Mouse (Mus musculus) mouse trophoblast stem cell (cell line): ENCODE data around the gene Josd1.
"Not testable (repeated sequence)": the region's sequence is repeated elsewhere in the genome, so short reads cannot be mapped to it uniquely, and the experiment has no call there.

ENCODE experiments used
- in situ Hi-C, 2 experiments: fragments of 300-500 bp; cut with MseI, MboI; formaldehyde crosslinking; loops; 2 replicates in 1 of 2; 3 replicates in 1 of 2; pipeline ENCODE4 v1.15.1; 2025

The Josd1 gene

GRCm38 (mm10) chr15:79692334-79692733 lies 4.6 kb upstream of the Josd1 start:
- in situ Hi-C loops = no loop called here

DNA sequence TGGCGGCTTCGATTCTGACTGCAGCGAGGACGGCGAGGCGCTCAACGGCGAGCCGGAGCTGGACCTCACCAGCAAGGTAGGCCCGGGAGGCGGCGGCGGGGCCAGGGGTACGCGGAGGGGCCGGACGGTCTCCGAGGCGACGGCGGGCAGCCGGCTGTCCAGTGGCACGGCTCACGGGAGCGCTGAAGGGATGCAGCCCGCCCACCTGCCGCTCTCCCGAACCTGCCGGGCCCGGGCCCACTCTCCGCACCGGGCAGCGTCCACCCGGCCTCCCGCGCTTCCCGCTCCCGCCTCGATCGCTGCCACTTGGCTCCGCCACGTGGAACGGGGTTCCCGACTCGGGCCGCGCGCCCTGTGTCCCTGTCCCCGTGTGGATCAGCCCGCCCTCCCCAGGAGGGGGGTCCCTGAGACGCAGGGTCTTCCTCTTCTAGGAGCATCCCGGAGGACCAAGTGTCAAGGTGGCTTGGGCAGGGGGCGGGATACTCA lies 3.3 kb upstream of the Josd1 start:
- in situ Hi-C loops = no loop called here

DNA sequence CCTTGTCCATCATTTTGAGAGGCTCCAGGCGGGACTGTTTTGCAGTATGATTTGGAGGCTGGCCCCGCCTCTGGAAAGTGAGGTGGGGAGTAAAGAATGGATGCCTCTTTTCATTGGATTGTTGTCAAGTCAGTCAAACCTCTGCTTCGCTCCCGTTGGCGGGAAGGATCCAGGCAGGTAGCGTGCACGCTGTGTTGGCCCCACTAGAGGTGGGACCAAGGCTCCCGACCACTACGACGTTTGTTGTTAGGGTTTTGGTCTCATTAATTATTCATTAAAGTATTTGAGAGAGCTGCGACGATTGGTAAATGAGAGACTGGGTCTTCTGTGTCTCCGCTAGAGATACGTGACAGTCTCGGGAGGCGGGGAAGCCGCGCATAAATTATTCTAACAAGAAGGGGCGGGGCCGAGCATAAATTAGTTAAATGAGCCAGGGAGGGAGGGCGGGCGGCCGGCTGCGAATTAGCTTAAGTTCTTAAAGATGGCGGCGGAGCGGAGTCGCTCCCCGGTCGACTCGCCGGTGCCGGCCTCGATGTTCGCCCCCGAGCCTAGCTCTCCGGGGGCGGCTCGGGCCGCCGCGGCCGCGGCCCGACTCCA lies 2.8 kb upstream of the Josd1 start, which contains the start of gene Gtpbp1:
Gene Gtpbp1, plus strand, starts transcription at position 420 of the 597 bp plus-strand sequence.
- in situ Hi-C loops = no loop called here

GRCm38 (mm10) chr15:79689662-79690425 lies 2.1 kb upstream of the Josd1 start:
- in situ Hi-C loops = no loop called here

DNA sequence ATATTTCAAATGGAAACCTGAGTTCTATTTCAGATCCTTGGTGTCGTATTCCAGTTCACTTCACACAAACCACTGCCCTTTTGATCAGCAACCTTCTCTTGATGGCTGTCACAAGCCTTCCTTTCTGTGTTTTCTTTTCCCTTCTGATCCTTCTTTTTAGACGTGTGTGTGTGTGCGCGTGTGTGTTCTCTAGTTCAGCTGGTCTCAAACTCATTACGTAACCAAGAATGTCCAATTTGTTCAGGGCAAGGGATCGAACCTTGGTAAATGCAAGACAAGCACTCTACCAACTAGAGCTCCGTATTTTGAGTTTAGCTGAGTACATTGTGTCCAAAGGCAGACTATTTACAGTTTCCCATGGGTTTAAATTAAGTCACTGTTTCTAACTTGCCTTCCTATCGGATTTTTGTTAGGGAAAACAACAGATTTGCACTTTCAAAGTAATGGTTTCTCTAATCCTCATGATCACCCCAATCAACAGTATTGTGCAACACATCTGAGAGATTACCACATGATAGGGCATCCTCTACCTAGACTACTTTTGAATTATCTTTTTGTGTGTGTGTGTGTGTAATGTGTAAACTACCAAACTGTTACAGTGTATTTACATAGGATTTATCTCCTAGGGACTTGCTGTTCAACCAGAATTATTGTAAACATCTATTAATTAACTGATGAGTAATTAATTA lies 693 bp upstream of the Josd1 start:
- in situ Hi-C loops = no loop called here

GRCm38 (mm10) chr15:79687175-79687574 lies 544 bp downstream of the Josd1 start:
- in situ Hi-C loops = no loop called here

DNA sequence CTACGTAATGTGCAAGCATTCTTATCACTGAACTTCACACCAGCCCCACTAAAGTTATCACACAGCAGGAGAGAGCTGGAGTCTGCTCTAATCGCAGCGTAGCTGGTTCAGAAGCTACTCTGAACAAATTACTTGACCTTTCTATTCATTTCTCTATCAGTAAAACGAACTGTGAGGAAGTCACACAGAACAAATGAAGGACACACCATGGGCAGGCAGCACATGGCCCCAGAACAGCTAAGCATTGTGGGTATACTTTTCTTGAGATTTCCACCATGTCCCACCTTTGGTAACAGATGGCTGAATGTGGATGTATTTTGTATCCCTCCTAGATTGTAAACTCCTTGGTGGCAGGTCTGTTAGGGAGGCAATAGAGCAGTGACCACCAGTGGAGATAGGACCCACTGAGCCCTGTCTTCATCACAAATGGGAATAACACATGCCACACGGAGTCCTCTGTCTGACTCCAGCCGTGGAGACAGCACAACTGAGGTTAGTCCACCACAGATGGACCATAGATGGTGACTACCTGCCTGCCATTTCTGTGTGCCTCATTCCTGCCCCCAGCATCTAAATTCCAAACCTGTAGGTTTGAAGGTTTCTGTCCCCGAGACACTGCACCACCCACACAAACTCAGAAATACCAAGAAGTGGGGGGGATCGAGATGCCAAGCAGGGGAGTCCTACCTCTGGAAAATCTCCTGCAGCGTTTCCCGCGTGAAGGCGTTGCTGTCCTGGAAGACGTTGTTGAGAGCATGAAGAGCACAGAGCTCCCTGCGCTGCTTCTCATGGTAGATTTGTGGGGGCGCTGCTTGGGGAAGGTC lies 1.5 kb downstream of the Josd1 start:
- in situ Hi-C loops = no loop called here

- in situ Hi-C loops = no loop called here
Observed at GRCm38 (mm10) chr15:79685141-79685641, 2.5 kb downstream of the Josd1 start.

- in situ Hi-C loops = no loop called here
Observed at GRCm38 (mm10) chr15:79684616-79685015, 3.1 kb downstream of the Josd1 start.

GRCm38 (mm10) chr15:79683707-79684465 lies 3.8 kb downstream of the Josd1 start:
- in situ Hi-C loops = no loop called here

GRCm38 (mm10) chr15:79683146-79683545 lies 4.6 kb downstream of the Josd1 start:
- in situ Hi-C loops = no loop called here

DNA sequence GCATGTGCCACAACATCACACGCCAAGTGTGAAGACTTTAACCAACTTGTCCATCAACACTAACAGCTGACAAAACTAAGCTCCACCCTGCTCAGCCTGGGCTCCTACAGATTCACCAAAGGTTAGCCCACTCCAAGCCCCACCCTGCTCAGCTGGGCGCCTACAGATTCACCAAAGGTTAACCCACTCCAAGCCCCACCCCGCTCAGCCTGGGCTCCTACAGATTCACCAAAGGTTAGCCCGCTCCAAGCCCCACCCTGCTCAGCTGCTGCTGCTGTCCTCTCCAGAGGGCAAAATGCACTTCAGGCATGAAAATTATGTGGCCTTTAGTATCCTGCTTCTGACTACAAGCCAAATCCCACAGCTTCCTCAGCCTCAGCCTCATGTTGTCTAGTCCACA lies 5.7 kb downstream of the Josd1 start:
- in situ Hi-C loops = no loop called here

DNA sequence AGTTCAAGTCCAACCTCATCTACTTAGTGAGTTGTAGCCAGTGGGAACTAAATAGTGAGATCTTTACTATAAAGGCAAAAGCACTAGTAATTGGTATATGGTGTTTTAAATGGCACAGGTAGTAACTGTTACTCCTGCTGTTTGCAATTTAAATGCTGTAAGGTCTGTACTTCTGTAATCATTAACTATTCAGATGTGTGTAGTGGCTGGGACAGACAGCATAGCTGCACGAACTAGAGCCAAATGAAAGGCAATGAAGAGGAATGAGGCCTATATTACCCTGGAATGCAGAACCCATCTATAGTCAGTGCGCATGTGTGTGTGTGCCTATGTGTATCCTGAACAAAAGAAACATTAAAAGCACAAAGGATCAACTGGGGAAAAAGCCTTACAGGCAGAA lies 9.8 kb downstream of the Josd1 start:
- in situ Hi-C loops = no loop called here

DNA sequence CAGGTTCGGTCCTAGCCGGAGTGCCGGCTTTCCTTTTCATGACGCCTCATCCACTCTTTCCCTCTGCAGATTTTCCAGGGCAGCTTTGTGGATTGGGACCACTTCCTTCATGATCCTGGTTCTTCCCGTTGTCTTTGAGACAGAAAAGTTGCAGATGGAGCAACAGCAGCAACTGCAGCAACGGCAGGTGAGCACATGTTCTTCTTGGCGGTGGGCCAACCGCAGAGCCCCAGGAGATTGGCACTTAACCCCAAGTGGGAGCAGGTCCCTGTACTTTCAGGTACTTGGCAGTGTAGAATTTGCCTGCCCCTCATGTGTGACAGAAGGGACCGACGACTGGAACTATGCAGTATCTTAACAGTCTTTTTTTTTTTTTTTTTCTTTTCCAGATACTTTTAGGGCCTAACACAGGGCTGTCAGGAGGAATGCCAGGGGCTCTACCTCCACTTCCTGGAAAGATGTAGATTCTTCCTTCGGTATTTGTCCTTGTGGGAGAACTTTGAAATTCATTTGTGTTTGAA lies 15.8 kb downstream of the Josd1 start:
- in situ Hi-C loops = not testable (repeated sequence)

- in situ Hi-C loops = no loop called here
Observed at GRCm38 (mm10) chr15:79670972-79671299, 16.8 kb downstream of the Josd1 start.

- in situ Hi-C loops = no loop called here
Observed at GRCm38 (mm10) chr15:79670249-79670971, 17.3 kb downstream of the Josd1 start, which contains the start of gene Tomm22. Tomm22 (plus strand) TSS chr15:79670861.

DNA sequence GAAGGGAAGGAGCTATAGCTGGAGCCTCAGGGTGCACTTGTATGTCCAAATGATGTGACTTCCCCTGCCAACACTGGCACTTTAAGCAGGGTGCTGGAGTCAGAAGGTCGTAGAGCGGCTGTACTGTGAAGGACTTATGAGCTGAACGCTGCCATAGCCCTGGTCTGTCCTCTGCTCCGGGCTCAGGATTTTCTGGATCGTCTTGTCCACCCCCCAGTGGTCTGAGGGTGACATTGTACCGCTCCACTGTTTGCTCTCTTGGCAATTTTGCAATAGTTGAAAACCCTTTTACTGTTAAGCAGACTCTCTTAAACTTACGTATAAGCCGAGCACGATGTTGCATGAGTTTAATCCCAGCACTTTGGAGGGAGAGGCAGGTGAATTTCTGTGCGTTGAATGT lies 18.5 kb downstream of the Josd1 start:
- in situ Hi-C loops = no loop called here

DNA sequence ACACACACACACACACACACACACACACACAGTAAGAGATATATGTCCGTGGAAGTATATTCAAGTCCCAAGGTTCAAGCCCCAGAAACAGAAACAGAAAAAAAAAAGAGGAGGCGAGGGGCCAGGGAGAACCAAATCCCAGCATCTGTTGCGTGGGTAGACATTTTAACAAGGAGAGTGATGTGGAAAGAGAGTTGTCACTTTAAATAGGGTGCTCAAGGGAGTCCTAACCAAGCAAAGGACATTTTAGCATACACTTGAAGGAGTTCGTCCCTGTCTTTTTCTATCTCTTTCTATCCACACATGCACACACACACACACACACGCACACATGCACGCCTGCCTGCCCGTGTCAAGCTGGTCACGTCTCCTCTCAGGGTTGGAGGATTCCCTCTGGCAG lies 23.1 kb downstream of the Josd1 start:
- in situ Hi-C loops = no loop called here

GRCm38 (mm10) chr15:79661852-79662251 lies 25.9 kb downstream of the Josd1 start:
- in situ Hi-C loops = no loop called here
